Mouse (Mus musculus) sigmoid colon, adult 10 weeks (tissue): ENCODE results near the gene Gm12888. TPM values are rescaled to one million over a fixed set of nuclear protein-coding genes. Genes with fewer than 3 reads are reported as not detected.

Source experiments
- polyA plus RNA-seq: library from polyadenylated mRNA; stranded (reverse); fragments of 350-450 nt; fragmentation: Illumina TruSeq; extraction: RNeasy Lipid Tissue Mini Kit (QIAGEN cat#74804); gene quantifications from one replicate; pipeline ENCODE4 v1.2.3, GENCODE M21; 2014; ENCODE audit warnings: low read depth, low replicate concordance

The Gm12888 gene
- polyA plus RNA-seq: 0.38 TPM

DNA sequence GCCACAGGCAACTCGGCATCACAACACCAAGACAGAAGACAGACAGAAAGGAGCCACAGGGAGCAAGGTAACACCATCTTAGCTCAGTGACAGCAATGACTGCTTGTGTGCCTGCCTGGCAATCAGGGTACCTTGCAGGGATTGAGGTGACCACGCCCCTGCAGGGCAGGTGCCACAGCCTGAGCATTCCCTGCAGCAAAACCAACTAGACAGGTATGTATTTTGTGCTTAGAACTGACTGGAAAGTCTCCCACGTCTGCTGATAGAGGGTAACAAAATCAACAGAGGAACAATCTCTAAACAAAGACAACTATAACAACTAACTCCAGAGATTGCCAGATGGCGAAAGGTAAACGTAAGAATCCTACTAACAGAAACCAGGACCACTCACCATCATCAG lies at the start of gene Gm12888:
Gene Gm12888, minus strand, starts transcription at position 101 of the 400 bp plus-strand sequence.

Other genes starting within 250 kb of the Gm12888 start
- 113 TPM for gene Zmpste24, start 226.7 kb downstream of the Gm12888 start, polyA plus RNA-seq
- not detected for gene Tmco2, start 215.7 kb downstream of the Gm12888 start, polyA plus RNA-seq
- gene Rlf, start 109.8 kb downstream of the Gm12888 start, polyA plus RNA-seq: 38.8 TPM
- gene Gm12886, start 98.2 kb upstream of the Gm12888 start, polyA plus RNA-seq: not detected